Mouse (Mus musculus) intestine, embryonic 14.5 days (tissue): ENCODE data around the gene Tifa. TPM values are rescaled to one million over a fixed set of nuclear protein-coding genes. Genes with fewer than 3 reads are reported as not detected.

Experiments
- ATAC-seq: fragments of 200-750 bp; cut with Nextera tagmentation; replicated peaks from 2 replicates; pipeline ENCODE4 v1.8.0; 2017; ENCODE audit warnings: low read depth, moderate number of reproducible peaks, moderate TSS enrichment, moderate library complexity; ENCODE audit not compliant: low FRiP score, low TSS enrichment
- DNase-seq: peaks from one replicate; pipeline ENCODE4 v3.0.0-alpha.2; 2018; ENCODE audit warnings: low spot score
- H3K27ac ChIP-seq: fragments of 300-500 bp; sonication (generic); 2 replicates; pipeline ENCODE4 v1.5.1; 2014; ENCODE audit warnings: low read depth, mild to moderate bottlenecking, control low read depth
- H3K27me3 ChIP-seq: fragments of 300-500 bp; sonication (generic); replicated peaks from 2 replicates; pipeline ENCODE4 v1.6.1; 2014; ENCODE audit warnings: low read length, control low read depth; ENCODE audit not compliant: control insufficient read depth, insufficient read depth
- H3K36me3 ChIP-seq: fragments of 300-500 bp; sonication (generic); 2 replicates; pipeline ENCODE4 v1.6.1; 2014; ENCODE audit warnings: low read length, control low read depth; ENCODE audit not compliant: control insufficient read depth, insufficient read depth
- H3K4me1 ChIP-seq: fragments of 300-500 bp; sonication (generic); replicated peaks from 2 replicates; pipeline ENCODE4 v1.6.1; 2014; ENCODE audit warnings: low read length, control low read depth, mixed read lengths; ENCODE audit not compliant: control insufficient read depth, insufficient read depth
- H3K4me2 ChIP-seq: fragments of 300-500 bp; sonication (generic); 2 replicates; pipeline ENCODE4 v1.6.1; 2014; ENCODE audit warnings: low read length
- H3K4me3 ChIP-seq: fragments of 300-500 bp; sonication (generic); 2 replicates; pipeline ENCODE4 v1.5.1; 2014; ENCODE audit warnings: low read depth, low read length, control low read depth, mixed read lengths
- H3K9ac ChIP-seq: fragments of 300-500 bp; sonication (generic); 2 replicates; pipeline ENCODE4 v1.6.1; 2014; ENCODE audit warnings: mild to moderate bottlenecking, low read length
- H3K9me3 ChIP-seq: fragments of 300-500 bp; sonication (generic); 2 replicates; pipeline ENCODE4 v1.6.1; 2016; ENCODE audit warnings: low read length, control low read depth; ENCODE audit not compliant: control insufficient read depth
- WGBS: fragments of 180-500 bp; shearing (Covaris S2); extraction: QIAGEN DNeasy Blood & Tissue Kit; methylation state at CpG from one replicate; pipeline ENCODE4 v1.1.7; 2014; 5-methylcytosine and 5-hydroxymethylcytosine counted together
- polyA plus RNA-seq: library from polyadenylated mRNA; unstranded; fragments of >200 nt; fragmentation: Nextera tagmentation; extraction: Ambion mirVana; gene quantifications from 2 replicates; pipeline ENCODE4 v1.2.1, GENCODE M21; 2014

The Tifa gene
- polyA plus RNA-seq, 1 experiment from 2014 or later, result 14.0 TPM

DNA sequence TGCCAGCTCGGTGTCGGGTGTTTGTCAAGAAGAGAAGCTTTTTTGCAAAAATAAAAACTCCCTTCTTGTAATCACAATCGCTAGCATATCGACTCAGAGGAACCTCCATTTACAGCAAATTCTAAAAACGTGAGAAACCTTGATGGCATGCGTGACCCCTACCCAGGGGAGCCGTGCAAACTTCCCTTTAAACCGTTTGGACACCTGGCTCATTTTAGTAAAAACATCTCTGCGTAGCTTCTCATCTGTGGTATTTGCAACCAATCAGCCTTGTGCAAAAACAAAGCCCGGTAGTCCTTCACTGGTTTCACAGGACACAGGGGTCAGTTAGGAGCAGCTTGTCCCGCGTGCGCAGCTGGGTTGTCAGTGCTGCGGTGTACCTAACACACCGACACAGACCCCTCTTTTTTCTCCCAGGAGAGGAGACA lies 1.5 kb downstream of the Tifa start:
- peak; percentile 66 for DNase-seq
- 2% methylated on average over 15 of the region's 15 CpGs for WGBS
- H3K27me3 ChIP-seq, result peaks cover 18% of the 10 kb centered on the region; the same call in 1 of the 2 replicates
- H3K4me2 ChIP-seq, result peak overlapping the region; percentile 96
- H3K4me1 ChIP-seq, result peaks cover 10% of the 10 kb centered on the region
- H3K27ac ChIP-seq, result 0 out of 2 replicates have a peak overlapping the region, but pooled peaks have one; percentile 8
- no peaks in the 10 kb centered on the region for H3K36me3 ChIP-seq
- H3K9me3 ChIP-seq, result no peaks in the 10 kb centered on the region
- H3K4me3 ChIP-seq, result peak overlapping the region; percentile 56
- ATAC-seq, result no peak
- H3K9ac ChIP-seq, result peak overlapping the region; percentile 54

DNA sequence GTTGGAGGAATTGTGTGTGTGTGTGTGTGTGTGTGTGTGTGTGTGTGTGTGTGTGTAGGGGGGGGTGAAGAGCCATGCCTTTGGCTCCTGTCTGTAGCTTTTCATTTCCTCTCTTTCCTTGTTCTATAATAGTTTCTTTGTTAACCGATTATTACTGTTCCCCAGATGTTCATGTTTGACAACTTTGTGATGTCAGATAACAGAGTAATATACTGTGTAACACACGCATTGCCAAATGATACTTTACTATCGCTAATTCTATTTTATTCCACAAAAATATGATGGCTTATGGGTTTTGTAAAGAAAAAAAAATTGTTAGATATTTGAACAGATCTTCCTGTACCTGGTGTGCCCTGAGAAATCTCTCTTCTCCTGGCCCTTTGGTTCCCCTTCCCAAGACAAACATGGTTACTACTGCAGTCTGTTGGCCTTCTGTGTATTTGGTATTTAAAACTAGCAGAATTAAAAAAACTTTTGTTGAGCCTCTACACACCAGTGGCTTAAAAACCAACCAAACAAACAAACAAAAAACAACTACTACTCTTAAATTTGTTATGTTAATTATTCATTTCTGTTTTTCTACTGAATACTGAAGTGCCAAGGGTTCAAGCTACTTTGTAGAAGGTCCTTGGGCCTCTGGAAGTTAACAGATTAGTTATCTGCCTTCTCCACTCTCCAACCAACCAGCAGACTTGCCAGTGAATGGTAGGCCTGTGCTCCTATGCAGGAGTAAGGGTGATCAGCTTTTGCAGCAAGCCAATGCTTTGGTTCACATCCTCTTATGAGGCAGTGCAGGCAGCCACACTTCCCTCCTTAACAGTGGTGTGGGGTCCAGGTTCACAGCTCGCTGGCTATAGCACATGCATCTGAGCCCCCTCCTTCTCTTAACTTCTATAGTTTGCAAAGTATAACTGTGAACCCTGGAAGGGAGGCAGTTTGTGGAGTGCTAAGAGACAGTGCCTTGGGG lies 2.3 kb downstream of the Tifa start:
- no peak for ATAC-seq
- WGBS, result 43% methylated on average over 4 of the region's 4 CpGs

DNA sequence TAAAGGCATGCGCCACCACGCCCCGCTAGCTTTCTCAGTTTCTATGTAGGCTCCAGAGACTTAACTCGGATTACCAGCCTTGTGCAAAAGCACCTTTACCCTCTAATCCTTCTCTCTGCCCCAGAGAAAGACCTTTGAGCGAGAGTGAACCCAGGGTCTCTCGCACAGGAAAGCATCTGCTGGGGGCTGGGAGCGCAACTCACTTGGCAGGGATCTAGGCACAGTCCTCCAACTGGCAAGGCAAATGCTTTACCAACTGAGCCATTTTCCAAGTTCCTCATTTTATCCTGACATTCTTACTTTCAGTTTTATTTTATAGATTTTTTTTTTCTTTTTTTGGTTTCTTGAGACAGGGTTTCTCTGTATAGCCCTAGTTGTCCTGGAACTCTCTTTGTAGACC lies 3.4 kb downstream of the Tifa start:
- DNase-seq (no peak), ATAC-seq (no peak)
- H3K9ac ChIP-seq, result no peak overlapping the region
- H3K4me1 ChIP-seq, result peaks cover 10% of the 10 kb centered on the region
- no peak overlapping the region for H3K4me3 ChIP-seq
- no peaks in the 10 kb centered on the region for H3K36me3 ChIP-seq
- 87% methylated on average over 7 of the region's 7 CpGs for WGBS
- peaks cover 15% of the 10 kb centered on the region; the same call in 1 of the 2 replicates for H3K27me3 ChIP-seq
- no peaks in the 10 kb centered on the region for H3K9me3 ChIP-seq
- H3K27ac ChIP-seq, result no peak overlapping the region
- no peak overlapping the region for H3K4me2 ChIP-seq

More for the DNA sequence above, 2.3 kb downstream of the Tifa start:
- Histone ChIP-seq H3K4me2 (peak overlapping the region; percentile 96), H3K9me3 (no peaks in the 10 kb centered on the region), H3K4me3 (peak overlapping the region; percentile 56; the same call in 1 of the 2 replicates), H3K27ac (no peak overlapping the region), H3K9ac (no peak overlapping the region), H3K27me3 (peaks cover 18% of the 10 kb centered on the region; the same call in 1 of the 2 replicates), H3K4me1 (peaks cover 10% of the 10 kb centered on the region), H3K36me3 (no peaks in the 10 kb centered on the region)
- no peak for DNase-seq

DNA sequence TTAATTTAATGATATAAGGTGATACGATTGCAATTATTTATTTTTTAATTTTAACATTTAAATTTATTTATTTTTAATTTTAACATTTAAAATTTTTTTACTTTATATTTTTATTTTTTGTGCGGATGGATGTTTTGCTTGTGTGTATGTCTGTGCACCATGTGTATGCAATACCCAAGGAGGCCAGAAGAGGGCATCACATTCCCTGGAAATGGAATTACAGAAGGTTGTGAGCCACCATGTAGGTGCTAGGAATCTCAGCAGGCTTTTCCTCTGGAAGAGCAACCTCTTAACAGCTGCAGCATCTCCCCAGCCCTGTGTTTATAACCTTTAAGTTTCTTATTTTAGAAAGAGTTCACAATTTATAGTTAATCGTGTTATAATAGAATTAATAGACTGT lies 6.2 kb downstream of the Tifa start:
- Histone ChIP-seq H3K4me3 (no peak overlapping the region), H3K27me3 (no peaks in the 10 kb centered on the region), H3K4me2 (no peak overlapping the region), H3K27ac (no peak overlapping the region), H3K9me3 (no peaks in the 10 kb centered on the region), H3K9ac (no peak overlapping the region), H3K36me3 (no peaks in the 10 kb centered on the region), H3K4me1 (0 out of 2 replicates have a peak, but pooled peaks cover 4% of the 10 kb centered on the region)
- WGBS, result 97% methylated on average over 3 of the region's 3 CpGs
- DNase-seq (no peak), ATAC-seq (no peak)

DNA sequence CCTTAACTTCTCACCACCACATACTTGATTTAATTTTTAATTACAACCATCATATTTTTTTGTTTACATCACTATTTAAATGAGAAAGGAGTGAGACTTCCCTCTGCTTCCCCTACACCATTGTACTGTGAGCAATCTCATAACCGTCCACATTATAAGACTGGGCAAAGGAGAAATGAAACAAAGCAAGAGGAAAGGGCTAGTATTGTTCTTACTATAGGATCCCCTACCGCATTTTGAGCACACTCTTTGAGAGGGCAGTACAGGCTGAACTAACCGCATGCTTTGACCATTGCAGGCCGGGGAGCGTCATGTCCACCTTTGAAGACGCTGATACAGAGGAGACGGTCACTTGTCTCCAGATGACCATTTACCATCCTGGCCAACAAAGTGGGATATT lies 6.7 kb downstream of the Tifa start:
- Histone ChIP-seq H3K9me3 (no peaks in the 10 kb centered on the region), H3K36me3 (no peaks in the 10 kb centered on the region), H3K27ac (no peak overlapping the region), H3K4me1 (0 out of 2 replicates have a peak, but pooled peaks cover 2% of the 10 kb centered on the region), H3K4me3 (no peak overlapping the region), H3K9ac (no peak overlapping the region), H3K4me2 (no peak overlapping the region), H3K27me3 (no peaks in the 10 kb centered on the region)
- ATAC-seq, result no peak
- WGBS, result 92% methylated on average over 7 of the region's 7 CpGs
- no peak for DNase-seq

DNA sequence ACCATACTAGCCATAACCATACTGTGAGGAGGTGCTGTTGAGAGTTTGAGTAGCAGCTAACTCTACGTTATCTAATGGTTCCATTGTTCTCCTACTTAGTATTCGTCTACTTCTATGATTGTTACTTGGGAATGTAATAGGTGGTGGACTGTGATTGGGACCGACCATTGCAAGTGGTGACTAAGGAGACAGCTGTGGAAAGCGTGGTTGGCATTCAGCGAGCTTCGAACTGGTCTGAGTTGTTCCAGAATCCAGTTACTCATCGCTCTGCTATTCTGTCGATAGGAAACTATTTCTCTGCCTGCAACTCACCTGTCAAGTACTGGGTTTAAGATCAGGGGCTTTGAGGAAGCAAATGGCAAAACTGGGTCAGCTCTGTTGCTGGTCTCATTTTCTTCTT lies 11.6 kb downstream of the Tifa start:
- H3K27me3 ChIP-seq, result no peaks in the 10 kb centered on the region
- 90% methylated on average over 8 of the region's 8 CpGs for WGBS
- no peak overlapping the region for H3K9ac ChIP-seq
- DNase-seq (no peak), ATAC-seq (no peak)
- no peak overlapping the region for H3K27ac ChIP-seq
- H3K4me3 ChIP-seq, result no peak overlapping the region
- H3K4me1 ChIP-seq, result no peaks in the 10 kb centered on the region
- peaks cover under 1% of the 10 kb centered on the region; the same call in 1 of the 2 replicates for H3K36me3 ChIP-seq
- no peaks in the 10 kb centered on the region for H3K9me3 ChIP-seq
- no peak overlapping the region for H3K4me2 ChIP-seq

DNA sequence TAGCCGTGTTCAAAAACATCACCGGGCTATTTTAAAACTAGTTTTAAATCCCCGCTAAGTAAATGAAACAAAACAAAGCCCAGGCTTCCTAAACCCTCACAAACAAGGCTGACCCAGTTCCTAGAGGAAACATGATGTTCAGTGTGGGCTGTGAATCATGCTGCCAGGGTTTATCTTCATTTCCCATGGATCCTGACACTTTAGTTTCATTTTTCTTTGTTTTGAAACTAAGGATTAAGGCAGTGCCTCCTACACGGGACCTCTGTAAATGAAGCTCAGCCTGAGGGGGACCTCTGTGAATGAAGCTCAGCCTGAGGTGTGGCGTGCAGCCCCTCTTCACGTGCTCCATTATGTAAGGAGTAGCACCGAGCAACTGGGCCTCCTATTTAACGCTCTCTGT lies 13.2 kb downstream of the Tifa start:
- H3K4me2 ChIP-seq, result no peak overlapping the region
- 40% methylated on average over 8 of the region's 8 CpGs for WGBS
- no peak for DNase-seq
- H3K27ac ChIP-seq, result no peak overlapping the region
- H3K4me1 ChIP-seq, result no peaks in the 10 kb centered on the region
- H3K27me3 ChIP-seq, result no peaks in the 10 kb centered on the region
- H3K9ac ChIP-seq, result no peak overlapping the region
- no peaks in the 10 kb centered on the region for H3K9me3 ChIP-seq
- ATAC-seq, result no peak
- H3K4me3 ChIP-seq, result no peak overlapping the region
- peaks cover 13% of the 10 kb centered on the region for H3K36me3 ChIP-seq

DNA sequence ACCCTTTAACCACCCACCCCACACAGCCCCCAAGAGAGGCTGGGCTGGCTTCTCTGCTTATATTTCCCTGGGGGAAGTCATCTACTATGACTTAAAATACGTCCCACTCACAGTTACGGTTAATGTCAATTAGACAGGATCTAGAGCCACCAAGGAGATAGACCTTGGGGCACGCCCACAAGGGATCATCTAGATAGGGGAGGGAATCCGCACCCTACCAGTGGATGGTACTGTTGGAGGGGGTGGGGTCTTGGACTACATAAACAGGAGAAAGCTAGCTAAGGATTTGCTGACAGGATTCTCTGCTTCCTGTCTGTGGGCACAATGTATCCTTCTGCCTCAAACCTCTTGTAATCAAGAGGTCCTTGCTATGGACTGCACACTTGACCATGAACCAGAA lies 14.8 kb downstream of the Tifa start:
- H3K27me3 ChIP-seq, result no peaks in the 10 kb centered on the region
- H3K4me2 ChIP-seq, result no peak overlapping the region
- H3K36me3 ChIP-seq, result peaks cover 30% of the 10 kb centered on the region
- H3K4me3 ChIP-seq, result no peak overlapping the region
- no peaks in the 10 kb centered on the region for H3K9me3 ChIP-seq
- H3K9ac ChIP-seq, result no peak overlapping the region
- H3K4me1 ChIP-seq, result no peaks in the 10 kb centered on the region
- H3K27ac ChIP-seq, result no peak overlapping the region
- ATAC-seq, result no peak
- WGBS, result 83% methylated on average over 4 of the region's 4 CpGs
- DNase-seq, result no peak
